Mouse (Mus musculus): ENCODE data around the gene Zfp984. TPM values are rescaled to one million over a fixed set of nuclear protein-coding genes. Genes with fewer than 3 reads are reported as not detected.
"Not testable (repeated sequence)": the region's sequence is repeated elsewhere in the genome, so short reads cannot be mapped to it uniquely, and the experiment has no call there.

Gene Zfp984
- polyA plus RNA-seq, 1 experiment from 2014 or later, result 12.3 TPM

DNA sequence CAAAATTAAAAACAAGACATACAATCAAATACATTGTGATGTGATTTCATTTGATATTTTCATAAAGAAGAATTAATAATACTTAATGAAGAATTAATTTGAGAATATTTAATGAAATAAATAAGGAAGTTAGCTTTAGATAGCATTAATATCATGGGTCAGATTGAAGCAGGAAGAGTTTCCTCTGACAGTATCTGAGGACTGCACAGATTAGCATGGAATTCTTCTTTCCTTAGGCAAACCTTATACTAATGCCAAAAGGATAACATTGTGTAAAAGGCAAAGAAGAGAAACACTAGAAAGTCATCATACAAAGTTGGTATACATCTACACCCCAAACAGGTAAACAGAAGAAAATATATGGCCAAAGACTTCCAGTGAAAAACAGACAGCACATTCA lies 17.9 kb downstream of the Zfp984 start:
- H3K36me3 ChIP-seq (ENCODE audit: control insufficient read depth, insufficient read depth, low read length); H3K4me3 ChIP-seq (ENCODE audit: low read depth, low read length); H3K27ac ChIP-seq (ENCODE audit: low read length); ATAC-seq (ENCODE audit: insufficient number of reproducible peaks, insufficient read depth, low FRiP score, low read depth); H3K4me2 ChIP-seq (replicated peaks; ENCODE audit: low read depth, low read length); H3K4me1 ChIP-seq (ENCODE audit: control insufficient read depth, insufficient read depth, low read length); H3K9ac ChIP-seq (replicated peaks; ENCODE audit: low read depth, low read length); H3K27me3 ChIP-seq (ENCODE audit: control insufficient read depth, insufficient read depth, low read length); H3K9me3 ChIP-seq (ENCODE audit: control insufficient read depth, low read depth, low read length): not testable (repeated sequence)

DNA sequence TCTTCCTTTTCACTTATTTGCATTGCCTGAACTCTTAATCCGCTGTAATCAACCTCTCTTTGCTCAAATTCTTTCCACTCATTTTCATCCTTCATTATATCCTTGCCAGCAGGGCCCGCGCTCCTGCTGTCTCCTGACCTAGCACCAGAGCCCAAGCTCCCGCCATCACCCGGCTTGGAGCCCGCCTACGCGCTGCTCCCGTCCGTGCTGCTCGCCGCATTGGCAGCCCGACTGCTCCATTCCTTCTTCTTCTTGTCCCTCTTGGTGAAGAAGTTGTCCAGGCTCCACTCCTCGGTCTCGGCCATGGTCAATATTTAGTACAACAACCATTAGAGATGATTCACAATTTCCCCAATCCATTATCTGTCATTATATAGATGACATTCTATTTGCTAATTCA lies 63.3 kb downstream of the Zfp984 start:
- not testable (repeated sequence) for H3K9ac ChIP-seq (replicated peaks; ENCODE audit: low read depth, low read length); H3K27me3 ChIP-seq (ENCODE audit: control insufficient read depth, insufficient read depth, low read length); H3K4me3 ChIP-seq (ENCODE audit: low read depth, low read length); H3K4me2 ChIP-seq (replicated peaks; ENCODE audit: low read depth, low read length); H3K9me3 ChIP-seq (ENCODE audit: control insufficient read depth, low read depth, low read length); H3K4me1 ChIP-seq (ENCODE audit: control insufficient read depth, insufficient read depth, low read length); H3K27ac ChIP-seq (ENCODE audit: low read length); H3K36me3 ChIP-seq (ENCODE audit: control insufficient read depth, insufficient read depth, low read length); ATAC-seq (ENCODE audit: insufficient number of reproducible peaks, insufficient read depth, low FRiP score, low read depth)
- 93% methylated on average over 14 of the region's 15 CpGs for WGBS

DNA sequence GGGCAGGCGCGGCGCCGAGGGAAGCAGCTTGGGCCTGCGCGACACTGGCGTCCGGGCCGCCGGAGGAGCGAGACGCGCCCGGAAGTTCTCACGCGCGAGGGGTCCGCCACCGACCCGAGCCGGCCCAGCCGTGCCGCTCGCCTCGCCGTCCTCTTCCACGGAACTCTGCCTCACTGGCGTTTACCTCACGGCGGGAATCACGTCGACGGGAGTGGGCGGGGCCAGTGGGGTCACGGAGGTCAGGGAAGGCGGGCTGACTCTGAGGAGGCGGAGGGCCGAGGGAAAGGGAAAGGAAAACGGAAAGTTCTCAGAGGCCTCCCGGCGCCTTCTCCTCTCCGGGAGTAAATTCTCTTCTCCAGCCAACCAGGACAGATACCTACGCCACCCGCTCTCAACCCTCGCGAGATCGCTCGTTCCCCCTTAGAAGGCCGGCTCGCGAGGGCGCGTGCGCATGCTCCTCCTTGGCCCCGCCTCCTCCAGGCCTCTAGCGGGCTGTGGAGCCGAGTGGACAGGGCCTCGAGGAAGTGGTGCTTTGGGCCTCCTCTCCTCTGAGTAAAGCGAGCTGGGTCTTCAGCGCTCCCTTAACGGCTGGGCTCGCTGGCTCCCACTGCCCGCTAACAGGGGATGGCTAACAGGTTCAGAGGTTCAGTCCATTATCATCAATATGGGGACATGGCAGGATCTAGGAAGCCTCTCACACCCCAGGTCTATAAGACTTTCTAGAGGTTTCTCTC lies 70.8 kb downstream of the Zfp984 start:
- H3K9me3 ChIP-seq (ENCODE audit: control insufficient read depth, low read depth, low read length); H3K9ac ChIP-seq (replicated peaks; ENCODE audit: low read depth, low read length); H3K27me3 ChIP-seq (ENCODE audit: control insufficient read depth, insufficient read depth, low read length); H3K4me1 ChIP-seq (ENCODE audit: control insufficient read depth, insufficient read depth, low read length); H3K27ac ChIP-seq (ENCODE audit: low read length); H3K36me3 ChIP-seq (ENCODE audit: control insufficient read depth, insufficient read depth, low read length): not testable (repeated sequence)
- WGBS, result 32% methylated on average over 52 of the region's 63 CpGs
- peak; percentile 49 for ATAC-seq (ENCODE audit: insufficient number of reproducible peaks, insufficient read depth, low FRiP score, low read depth)
- H3K4me3 ChIP-seq (ENCODE audit: low read depth, low read length), result peak overlapping the region; percentile 28
- peak overlapping the region; percentile 37 for H3K4me2 ChIP-seq (replicated peaks; ENCODE audit: low read depth, low read length)

Other genes with a start within 250 kb of the Zfp984 start
- gene Zfp979, start 167.3 kb downstream of the Zfp984 start, polyA plus RNA-seq (2014; fragmentation: Nextera tagmentation; extraction: Ambion mirVana), result 3.0 and 3.2 TPM in 2 replicates
- not detected in 2 replicates for gene Zfp534, start 107.2 kb downstream of the Zfp984 start, polyA plus RNA-seq (2014; fragmentation: Nextera tagmentation; extraction: Ambion mirVana)
- gene Zfp933, start 38.6 kb upstream of the Zfp984 start, polyA plus RNA-seq (2014; fragmentation: Nextera tagmentation; extraction: Ambion mirVana), result 4.9 and 7.9 TPM in 2 replicates
- 32.9 and 33.1 TPM in 2 replicates for gene Miip, start 59.0 kb upstream of the Zfp984 start, polyA plus RNA-seq (2014; fragmentation: Nextera tagmentation; extraction: Ambion mirVana)
- 8.6 and 10.0 TPM in 2 replicates for gene Fv1, start 59.2 kb upstream of the Zfp984 start, polyA plus RNA-seq (2014; fragmentation: Nextera tagmentation; extraction: Ambion mirVana)
- gene Mfn2, start 94.9 kb upstream of the Zfp984 start, polyA plus RNA-seq (2014; fragmentation: Nextera tagmentation; extraction: Ambion mirVana), result 26.5 and 29.8 TPM in 2 replicates
- 53.0 and 56.0 TPM in 2 replicates for gene Plod1, start 127.0 kb upstream of the Zfp984 start, polyA plus RNA-seq (2014; fragmentation: Nextera tagmentation; extraction: Ambion mirVana)
- 17.6 and 20.0 TPM in 2 replicates for gene 2510039O18Rik, start 131.1 kb upstream of the Zfp984 start, polyA plus RNA-seq (2014; fragmentation: Nextera tagmentation; extraction: Ambion mirVana)
- gene Nppb, start 176.0 kb upstream of the Zfp984 start, polyA plus RNA-seq (2014; fragmentation: Nextera tagmentation; extraction: Ambion mirVana), result not detected in 2 replicates
- gene Nppa, start 190.9 kb upstream of the Zfp984 start, polyA plus RNA-seq (2014; fragmentation: Nextera tagmentation; extraction: Ambion mirVana), result 1.2 and 2.3 TPM in 2 replicates
- gene Clcn6, start 229.0 kb upstream of the Zfp984 start, polyA plus RNA-seq (2014; fragmentation: Nextera tagmentation; extraction: Ambion mirVana), result 6.2 and 6.6 TPM in 2 replicates
- 18.0 and 18.4 TPM in 2 replicates for gene Mthfr, start 229.3 kb upstream of the Zfp984 start, polyA plus RNA-seq (2014; fragmentation: Nextera tagmentation; extraction: Ambion mirVana)

Measured in stomach, embryonic 14.5 days (tissue).